Mouse (Mus musculus) embryonic facial prominence, embryonic 13.5 days (tissue): ENCODE results near the gene Gm5485. TPM values are rescaled to one million over a fixed set of nuclear protein-coding genes. Genes with fewer than 3 reads are reported as not detected.

Experiments used
- ATAC-seq: fragments of 200-750 bp; cut with Nextera tagmentation; 2 replicates; pipeline ENCODE4 v1.8.0; 2017; ENCODE audit warnings: low read depth; ENCODE audit not compliant: insufficient number of reproducible peaks, insufficient read depth, low FRiP score, low TSS enrichment
- H3K27ac ChIP-seq: fragments of 300-500 bp; sonication (generic); 2 replicates; pipeline ENCODE4 v1.5.1; 2015; ENCODE audit warnings: moderate library complexity, mild to moderate bottlenecking, inconsistent platforms
- H3K27me3 ChIP-seq: fragments of 300-500 bp; sonication (generic); 2 replicates; pipeline ENCODE4 v1.6.1; 2015; ENCODE audit warnings: mild to moderate bottlenecking, inconsistent platforms
- H3K36me3 ChIP-seq: fragments of 300-500 bp; sonication (generic); 2 replicates; pipeline ENCODE4 v1.6.1; 2015; ENCODE audit warnings: mild to moderate bottlenecking, inconsistent platforms
- H3K4me1 ChIP-seq: fragments of 300-500 bp; sonication (generic); 2 replicates; pipeline ENCODE4 v1.6.1; 2015; ENCODE audit warnings: inconsistent platforms
- H3K4me2 ChIP-seq: fragments of 300-500 bp; sonication (generic); 2 replicates; pipeline ENCODE4 v1.6.1; 2015; ENCODE audit warnings: moderate library complexity, mild to moderate bottlenecking, inconsistent platforms
- H3K4me3 ChIP-seq: fragments of 300-500 bp; sonication (generic); 2 replicates; pipeline ENCODE4 v1.5.1; 2015; ENCODE audit warnings: mild to moderate bottlenecking, inconsistent platforms
- H3K9ac ChIP-seq: fragments of 300-500 bp; sonication (generic); 2 replicates; pipeline ENCODE4 v1.6.1; 2015; ENCODE audit warnings: mild to moderate bottlenecking, inconsistent platforms
- H3K9me3 ChIP-seq: fragments of 300-500 bp; sonication (generic); 2 replicates; pipeline ENCODE4 v1.6.1; 2016; ENCODE audit warnings: inconsistent platforms
- WGBS: fragments of 180-500 bp; shearing (Covaris S2); methylation state at CpG from one replicate; pipeline ENCODE4 v1.1.7; 2015; ENCODE audit warnings: mixed read lengths; 5-methylcytosine and 5-hydroxymethylcytosine counted together
- polyA plus RNA-seq: library from polyadenylated mRNA; unstranded; fragments of >200 nt; fragmentation: Nextera tagmentation; extraction: Ambion mirVana; gene quantifications from 2 replicates; pipeline ENCODE4 v1.2.1, GENCODE M21; 2015

Gm5485 gene
- polyA plus RNA-seq, 1 experiment from 2014 or later = not detected

GRCm38 (mm10) chr16:48368096-48368495, 44.1 kb downstream of the Gm5485 start:
- Histone ChIP-seq H3K9ac (no peak overlapping the region), H3K4me1 (no peaks in the 10 kb centered on the region), H3K9me3 (0 out of 2 replicates have a peak, but pooled peaks cover 2% of the 10 kb centered on the region), H3K27ac (no peak overlapping the region), H3K27me3 (no peaks in the 10 kb centered on the region), H3K4me2 (no peak overlapping the region), H3K36me3 (no peaks in the 10 kb centered on the region), H3K4me3 (no peak overlapping the region)
- WGBS = 86% methylated on average over 2 of the region's 2 CpGs
- ATAC-seq = no peak

DNA sequence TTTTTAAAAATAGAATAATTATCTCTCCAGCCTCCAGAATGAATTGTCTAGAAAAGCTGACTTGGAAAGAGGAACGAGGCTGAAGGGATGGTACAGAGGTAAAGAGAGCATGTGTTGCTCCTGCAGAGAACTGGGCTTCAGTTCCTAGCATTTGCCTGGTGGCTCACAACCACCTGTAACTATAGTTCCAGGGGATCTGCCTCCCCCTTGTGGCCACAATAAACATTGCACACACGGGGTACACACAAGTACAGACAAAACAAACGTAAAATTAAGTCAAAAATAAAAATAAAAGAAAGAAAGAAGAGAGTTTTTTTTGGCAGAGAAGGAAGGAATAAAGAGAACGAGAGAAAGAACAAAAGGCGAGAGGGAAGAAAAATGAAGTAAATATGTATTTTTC, 45.4 kb downstream of the Gm5485 start:
- WGBS = 92% methylated on average over 5 of the region's 5 CpGs
- no peaks in the 10 kb centered on the region for H3K4me1 ChIP-seq
- H3K9ac ChIP-seq = no peak overlapping the region
- H3K4me3 ChIP-seq = no peak overlapping the region
- no peak for ATAC-seq
- H3K27me3 ChIP-seq = no peaks in the 10 kb centered on the region
- H3K9me3 ChIP-seq = 0 out of 2 replicates have a peak, but pooled peaks cover 2% of the 10 kb centered on the region
- no peak overlapping the region for H3K27ac ChIP-seq
- H3K36me3 ChIP-seq = no peaks in the 10 kb centered on the region
- H3K4me2 ChIP-seq = no peak overlapping the region

- H3K9me3 ChIP-seq = no peaks in the 10 kb centered on the region
- no peak overlapping the region for H3K9ac ChIP-seq
- ATAC-seq = no peak
- H3K27ac ChIP-seq = no peak overlapping the region
- no peaks in the 10 kb centered on the region for H3K27me3 ChIP-seq
- H3K4me1 ChIP-seq = no peaks in the 10 kb centered on the region
- no peak overlapping the region for H3K4me3 ChIP-seq
- H3K4me2 ChIP-seq = no peak overlapping the region
- WGBS = 90% methylated on average over 12 of the region's 12 CpGs
- no peaks in the 10 kb centered on the region for H3K36me3 ChIP-seq
These were observed 51.3 kb downstream of the Gm5485 start for GRCm38 (mm10) chr16:48360887-48361286.

DNA sequence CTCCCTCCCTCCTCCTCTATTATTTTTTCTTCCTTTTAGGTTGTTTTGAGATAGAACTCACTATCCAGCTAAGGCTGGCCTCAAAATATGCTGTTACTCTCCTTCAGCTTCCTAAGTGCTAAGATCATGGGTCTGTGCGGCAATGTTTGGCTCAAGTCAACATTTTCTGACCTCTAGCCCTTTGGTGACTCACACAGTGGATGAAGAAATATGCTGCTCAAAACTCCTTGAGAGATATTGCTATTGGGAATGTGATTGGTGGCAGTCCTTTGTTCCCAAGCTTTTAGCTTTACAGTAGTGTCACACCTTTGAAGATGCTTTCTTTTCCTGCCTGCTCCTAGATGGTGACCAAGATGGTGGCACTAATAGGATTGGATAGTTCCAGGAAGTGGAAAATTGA, 55.8 kb downstream of the Gm5485 start:
- no peak overlapping the region for H3K4me2 ChIP-seq
- no peak overlapping the region for H3K27ac ChIP-seq
- no peaks in the 10 kb centered on the region for H3K9me3 ChIP-seq
- no peaks in the 10 kb centered on the region for H3K27me3 ChIP-seq
- no peaks in the 10 kb centered on the region for H3K4me1 ChIP-seq
- no peak overlapping the region for H3K4me3 ChIP-seq
- no peaks in the 10 kb centered on the region for H3K36me3 ChIP-seq
- H3K9ac ChIP-seq = no peak overlapping the region
- WGBS = 97% methylated on average over 1 of the region's 1 CpGs
- ATAC-seq = no peak

- no peaks in the 10 kb centered on the region for H3K36me3 ChIP-seq
- H3K4me2 ChIP-seq = no peak overlapping the region
- no peak for ATAC-seq
- no peak overlapping the region for H3K9ac ChIP-seq
- no peaks in the 10 kb centered on the region for H3K9me3 ChIP-seq
- H3K27ac ChIP-seq = no peak overlapping the region
- H3K4me3 ChIP-seq = no peak overlapping the region
- H3K27me3 ChIP-seq = no peaks in the 10 kb centered on the region
- 79% methylated on average over 5 of the region's 5 CpGs for WGBS
- no peaks in the 10 kb centered on the region for H3K4me1 ChIP-seq
These were observed 56.5 kb downstream of the Gm5485 start for GRCm38 (mm10) chr16:48355716-48356115.

Other genes with a start within 250 kb of the Gm5485 start
- not detected in 2 replicates for gene Dppa4, start 128.7 kb downstream of the Gm5485 start, polyA plus RNA-seq
- gene Dppa2, start 108.5 kb downstream of the Gm5485 start, polyA plus RNA-seq = not detected in 2 replicates
- gene Morc1, start 18.8 kb upstream of the Gm5485 start, polyA plus RNA-seq = 0.10 TPM in 1 of 2 replicates, not detected in the other